Mouse (Mus musculus) heart, embryonic 10.5 days (tissue): ENCODE measurements around the gene Ep300. TPM values are rescaled to one million over a fixed set of nuclear protein-coding genes. Genes with fewer than 3 reads are reported as not detected.
A peak's percentile ranks its signal among the peaks of the same experiment; 100 is the strongest.

Experiments
- DNase-seq: peaks from one replicate; pipeline ENCODE4 v3.0.0-alpha.2; 2017; ENCODE audit warnings: low spot score
- H3K27ac ChIP-seq: fragments of 300-500 bp; sonication (generic); 2 replicates; pipeline ENCODE4 v1.5.1; 2016; ENCODE audit warnings: mild to moderate bottlenecking
- H3K27me3 ChIP-seq: fragments of 300-500 bp; sonication (generic); 2 replicates; pipeline ENCODE4 v1.6.1; 2016; ENCODE audit warnings: mild to moderate bottlenecking; ENCODE audit not compliant: poor library complexity, insufficient read depth, severe bottlenecking
- H3K36me3 ChIP-seq: fragments of 300-500 bp; sonication (generic); 2 replicates; pipeline ENCODE4 v1.6.1; 2016; ENCODE audit warnings: mild to moderate bottlenecking, moderate library complexity
- H3K4me1 ChIP-seq: fragments of 300-500 bp; sonication (generic); 2 replicates; pipeline ENCODE4 v1.6.1; 2016; ENCODE audit warnings: mild to moderate bottlenecking
- H3K4me3 ChIP-seq: fragments of 300-500 bp; sonication (generic); 2 replicates; pipeline ENCODE4 v1.5.1; 2016; ENCODE audit warnings: mild to moderate bottlenecking, moderate library complexity
- H3K9me3 ChIP-seq: fragments of 300-500 bp; sonication (generic); 2 replicates; pipeline ENCODE4 v1.6.1; 2016; ENCODE audit warnings: mild to moderate bottlenecking, moderate library complexity
- WGBS: fragments of 180-500 bp; shearing (Covaris S2); methylation state at CpG from one replicate; pipeline ENCODE4 v1.1.7; 2016; 5-methylcytosine and 5-hydroxymethylcytosine counted together
- polyA plus RNA-seq: library from polyadenylated mRNA; unstranded; fragments of >200 nt; fragmentation: Nextera tagmentation; extraction: Ambion mirVana; gene quantifications from 2 replicates; pipeline ENCODE4 v1.2.1, GENCODE M21; 2016

Gene Ep300
- 15.0 and 25.3 TPM in 2 replicates for polyA plus RNA-seq

DNA sequence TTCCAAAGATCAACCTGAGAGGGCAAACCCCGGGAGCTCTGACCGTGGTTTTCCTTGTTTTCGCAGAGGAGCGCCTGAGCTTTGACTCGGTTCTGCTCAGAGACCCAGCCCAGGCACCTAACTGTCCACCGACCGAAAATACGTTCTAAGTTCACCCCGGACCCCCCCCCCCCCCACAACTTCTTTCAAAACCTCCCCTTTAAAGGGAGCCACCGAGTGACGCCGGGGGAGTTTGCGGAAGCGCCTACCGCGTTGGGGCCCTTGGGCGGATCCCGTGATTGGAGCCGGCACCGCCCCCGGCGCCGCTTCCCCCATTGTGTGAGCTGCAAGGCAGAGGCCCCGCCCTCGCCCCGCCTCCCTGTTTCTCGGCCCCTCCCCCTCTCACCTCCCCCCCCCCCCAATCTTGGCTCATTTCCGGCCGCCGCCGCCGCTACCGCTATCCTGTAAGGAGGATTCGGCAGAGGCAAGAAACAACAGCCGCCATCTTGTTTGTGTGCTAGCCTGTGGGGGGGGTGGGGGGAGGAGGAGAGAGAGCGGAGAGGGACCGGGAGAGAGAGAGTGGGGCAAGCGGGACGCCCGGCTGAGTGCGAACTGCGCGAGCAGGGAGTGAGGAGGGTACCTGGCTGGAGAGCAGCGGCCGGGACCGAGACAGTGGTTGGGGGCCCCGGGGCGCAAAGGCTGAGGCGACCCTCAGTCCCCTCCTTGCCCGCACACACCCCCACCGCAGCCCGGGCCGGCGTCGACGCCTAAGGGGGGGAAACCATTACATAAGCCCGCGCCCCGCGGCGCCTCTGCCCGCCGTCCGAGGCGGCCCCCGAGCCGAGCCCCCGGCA is at the start of gene Ep300:
TSS of gene Ep300 (plus strand) at position 439 of the 833 bp plus-strand sequence.
- H3K9me3 ChIP-seq, result no peaks in the 10 kb centered on the region
- H3K4me3 ChIP-seq, result peak within 1 kb of the TSS; percentile 93
- peak; percentile 99 for DNase-seq
- no peaks in the 10 kb centered on the region for H3K27me3 ChIP-seq
- H3K27ac ChIP-seq, result peak within 1 kb of the TSS; percentile 100
- H3K4me1 ChIP-seq, result peaks cover 12% of the 10 kb centered on the region; the same call in 1 of the 2 replicates
- H3K36me3 ChIP-seq, result peaks cover 9% of the 10 kb centered on the region; the same call in 1 of the 2 replicates
- WGBS, result under 1% methylated on average over 63 of the region's 68 CpGs

DNA sequence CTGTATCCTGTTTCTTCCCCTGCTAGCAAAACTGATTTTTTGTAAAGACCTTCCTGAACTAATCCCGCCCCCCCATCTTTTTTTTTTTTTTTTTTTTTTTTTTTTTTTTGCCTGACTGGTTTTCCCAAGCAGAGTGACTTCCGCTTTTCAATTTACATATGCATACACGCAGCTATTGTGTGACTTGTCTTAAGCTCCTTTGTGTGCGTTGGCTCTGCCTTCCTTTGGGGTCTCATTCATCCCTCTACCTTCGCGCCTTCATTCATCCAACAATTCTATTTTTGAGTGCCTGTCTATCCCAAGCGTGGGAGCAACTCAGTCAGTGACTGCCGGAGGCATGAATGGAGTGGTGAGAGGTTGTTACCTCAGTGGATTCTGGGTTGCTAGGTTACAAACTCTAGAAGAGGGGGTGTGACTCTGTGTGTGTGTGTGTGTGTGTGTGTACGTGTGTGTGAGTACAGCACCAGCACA is 49.2 kb upstream of the Ep300 start:
- H3K4me1 ChIP-seq, result 0 out of 2 replicates have a peak, but pooled peaks cover 5% of the 10 kb centered on the region
- no peaks in the 10 kb centered on the region for H3K36me3 ChIP-seq
- 44% methylated on average over 9 of the region's 9 CpGs for WGBS
- no peak for DNase-seq
- no peaks in the 10 kb centered on the region for H3K9me3 ChIP-seq
- no peak overlapping the region for H3K4me3 ChIP-seq
- no peaks in the 10 kb centered on the region for H3K27me3 ChIP-seq
- H3K27ac ChIP-seq, result no peak overlapping the region

DNA sequence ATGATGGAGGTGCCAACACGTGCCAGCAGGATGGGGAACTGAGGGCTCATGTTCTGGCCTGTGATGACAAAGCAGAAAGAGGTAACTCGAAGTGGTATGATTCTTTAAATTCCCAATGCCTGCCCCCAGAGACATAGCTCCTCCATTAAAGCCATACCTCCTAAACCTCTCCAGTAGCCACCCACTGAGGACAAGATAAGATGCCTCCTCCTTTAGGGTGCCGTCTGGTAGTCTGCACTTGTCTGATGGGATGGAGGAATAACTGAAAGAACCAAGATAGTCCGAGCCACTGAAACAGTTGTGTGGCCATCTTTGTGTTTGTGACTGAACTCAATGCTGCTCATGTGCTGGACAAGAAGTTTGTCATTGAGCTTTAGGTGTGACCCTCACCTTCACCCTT is 47.0 kb upstream of the Ep300 start:
- Histone ChIP-seq H3K9me3 (no peaks in the 10 kb centered on the region), H3K4me1 (0 out of 2 replicates have a peak, but pooled peaks cover 5% of the 10 kb centered on the region), H3K4me3 (no peak overlapping the region), H3K27ac (no peak overlapping the region), H3K36me3 (no peaks in the 10 kb centered on the region), H3K27me3 (no peaks in the 10 kb centered on the region)
- DNase-seq, result no peak
- WGBS, result 66% methylated on average over 4 of the region's 4 CpGs

GRCm38 (mm10) chr15:81539560-81539959 is 45.6 kb upstream of the Ep300 start:
- no peak for DNase-seq
- no peaks in the 10 kb centered on the region for H3K36me3 ChIP-seq
- 74% methylated on average over 2 of the region's 2 CpGs for WGBS
- H3K4me3 ChIP-seq, result no peak overlapping the region
- H3K4me1 ChIP-seq, result 0 out of 2 replicates have a peak, but pooled peaks cover 5% of the 10 kb centered on the region
- no peak overlapping the region for H3K27ac ChIP-seq
- H3K27me3 ChIP-seq, result no peaks in the 10 kb centered on the region
- no peaks in the 10 kb centered on the region for H3K9me3 ChIP-seq

DNA sequence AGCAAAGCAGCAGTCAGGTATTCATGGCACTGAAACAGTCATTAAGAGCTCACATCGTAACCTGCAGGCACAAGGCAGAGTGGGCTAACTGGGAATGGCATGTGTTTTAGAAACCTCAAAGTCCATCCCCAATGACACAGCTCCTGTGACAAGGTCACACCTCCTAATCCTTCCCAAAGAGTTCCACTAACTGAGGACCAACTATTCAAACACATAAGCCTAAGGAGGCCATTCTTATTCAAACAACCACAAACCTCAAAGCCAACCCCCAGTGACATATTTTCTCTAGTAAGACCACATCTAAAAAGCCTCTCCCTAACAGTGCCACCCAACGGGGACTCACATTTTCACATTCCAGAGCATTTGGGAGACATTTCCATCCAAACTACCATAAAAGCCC is 40.2 kb upstream of the Ep300 start:
- Histone ChIP-seq H3K27me3 (no peaks in the 10 kb centered on the region), H3K36me3 (no peaks in the 10 kb centered on the region), H3K4me1 (no peaks in the 10 kb centered on the region), H3K4me3 (no peak overlapping the region), H3K9me3 (no peaks in the 10 kb centered on the region), H3K27ac (no peak overlapping the region)
- DNase-seq, result no peak
- 86% methylated on average over 2 of the region's 2 CpGs for WGBS

DNA sequence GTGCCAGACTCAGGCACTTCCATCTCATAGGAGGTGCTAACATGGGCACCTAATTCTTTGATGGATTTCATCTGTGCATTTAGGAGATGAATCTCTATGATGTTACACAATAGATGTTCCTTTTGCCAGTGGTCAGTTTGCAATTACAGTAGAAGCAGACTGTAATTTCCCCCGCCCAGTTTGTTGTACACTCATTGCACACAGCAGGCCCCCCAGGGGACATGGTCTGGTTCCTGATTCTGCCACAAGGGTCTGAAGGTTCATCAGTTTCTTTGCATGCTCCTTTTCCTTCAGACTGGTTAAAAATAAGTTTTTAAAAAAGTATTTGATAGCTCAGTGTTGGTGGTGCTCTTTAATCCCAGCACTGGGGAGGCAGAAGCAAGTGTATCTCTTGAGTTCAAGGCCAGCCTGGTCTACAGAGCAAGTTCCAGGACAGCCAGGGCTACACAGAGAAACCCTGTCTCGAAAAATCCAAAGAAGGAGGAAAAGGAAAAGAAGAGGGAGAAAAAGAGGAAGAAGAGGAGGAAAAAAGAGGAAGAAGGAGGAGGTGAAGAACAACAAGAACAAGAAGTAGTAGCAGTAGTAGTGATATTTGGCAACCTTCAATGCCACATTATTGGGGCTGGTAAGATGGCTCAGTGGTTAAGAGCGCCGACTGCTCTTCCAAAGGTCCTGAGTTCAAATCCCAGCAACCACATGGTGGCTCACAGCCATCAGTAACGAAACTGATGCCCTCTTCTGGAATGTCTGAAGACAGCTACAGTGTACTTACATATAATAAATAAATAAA is 39.6 kb upstream of the Ep300 start:
- WGBS, result 81% methylated on average over 5 of the region's 5 CpGs
- DNase-seq, result no peak
- H3K9me3 ChIP-seq, result no peaks in the 10 kb centered on the region
- H3K27ac ChIP-seq, result no peak overlapping the region
- H3K4me3 ChIP-seq, result no peak overlapping the region
- H3K4me1 ChIP-seq, result no peaks in the 10 kb centered on the region
- no peaks in the 10 kb centered on the region for H3K36me3 ChIP-seq
- H3K27me3 ChIP-seq, result no peaks in the 10 kb centered on the region

DNA sequence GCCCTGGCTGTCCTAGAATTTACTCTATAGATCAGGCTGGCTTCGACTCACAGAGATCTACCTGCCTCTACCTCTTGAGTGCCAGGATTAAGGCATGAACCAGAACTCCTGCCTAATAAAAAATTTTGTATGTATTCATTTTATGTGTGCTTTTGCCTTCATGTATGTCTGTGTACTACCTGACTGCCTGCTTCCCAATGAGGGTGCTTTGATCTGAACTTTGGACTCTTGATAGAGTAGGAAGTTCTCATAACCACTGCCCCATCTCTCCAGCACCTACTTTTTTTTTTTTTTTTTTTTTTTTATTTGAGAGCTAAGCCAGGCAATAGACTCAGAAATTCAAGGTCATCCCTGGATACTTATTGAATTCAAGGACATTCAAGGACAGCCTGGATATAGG is 31.7 kb upstream of the Ep300 start:
- Histone ChIP-seq H3K9me3 (no peaks in the 10 kb centered on the region), H3K27me3 (no peaks in the 10 kb centered on the region), H3K4me1 (0 out of 2 replicates have a peak, but pooled peaks cover 7% of the 10 kb centered on the region), H3K4me3 (no peak overlapping the region), H3K27ac (no peak overlapping the region), H3K36me3 (no peaks in the 10 kb centered on the region)
- no peak for DNase-seq
- 84% methylated on average over 1 of the region's 1 CpGs for WGBS

GRCm38 (mm10) chr15:81554558-81555297 is 30.4 kb upstream of the Ep300 start:
- H3K27me3 ChIP-seq, result no peaks in the 10 kb centered on the region
- DNase-seq, result no peak
- no peak overlapping the region for H3K27ac ChIP-seq
- no peaks in the 10 kb centered on the region for H3K36me3 ChIP-seq
- H3K4me1 ChIP-seq, result 0 out of 2 replicates have a peak, but pooled peaks cover 7% of the 10 kb centered on the region
- no peaks in the 10 kb centered on the region for H3K9me3 ChIP-seq
- WGBS, result 65% methylated on average over 18 of the region's 18 CpGs
- H3K4me3 ChIP-seq, result no peak overlapping the region

GRCm38 (mm10) chr15:81555986-81556385 is 29.2 kb upstream of the Ep300 start:
- 0 out of 2 replicates have a peak, but pooled peaks cover 7% of the 10 kb centered on the region for H3K4me1 ChIP-seq
- no peaks in the 10 kb centered on the region for H3K27me3 ChIP-seq
- WGBS, result 69% methylated on average over 3 of the region's 3 CpGs
- no peak for DNase-seq
- H3K9me3 ChIP-seq, result no peaks in the 10 kb centered on the region
- no peak overlapping the region for H3K27ac ChIP-seq
- no peak overlapping the region for H3K4me3 ChIP-seq
- H3K36me3 ChIP-seq, result no peaks in the 10 kb centered on the region

DNA sequence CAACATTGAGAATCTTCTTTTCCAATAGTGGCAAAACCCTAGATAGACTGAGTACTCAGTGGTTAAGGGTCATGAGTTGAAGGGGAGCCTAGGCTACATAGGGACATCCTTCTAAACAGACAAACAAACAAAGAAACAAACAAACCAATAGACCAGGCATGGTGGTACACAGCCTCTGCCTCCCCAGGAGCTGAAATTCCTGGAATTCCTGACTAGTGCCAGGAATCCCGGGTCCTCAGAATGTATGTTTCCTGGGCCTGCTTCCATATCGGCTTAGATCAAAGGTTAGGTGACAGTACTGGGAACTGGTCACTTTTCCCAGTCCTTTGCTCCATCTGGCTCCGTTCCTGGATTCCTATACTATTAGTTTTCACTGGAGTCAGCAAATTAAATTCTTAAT is 23.6 kb upstream of the Ep300 start:
- H3K27me3 ChIP-seq, result no peaks in the 10 kb centered on the region
- H3K4me1 ChIP-seq, result no peaks in the 10 kb centered on the region
- DNase-seq, result no peak
- no peak overlapping the region for H3K27ac ChIP-seq
- no peak overlapping the region for H3K4me3 ChIP-seq
- H3K9me3 ChIP-seq, result no peaks in the 10 kb centered on the region
- H3K36me3 ChIP-seq, result no peaks in the 10 kb centered on the region
- WGBS, result 25% methylated on average over 3 of the region's 3 CpGs

DNA sequence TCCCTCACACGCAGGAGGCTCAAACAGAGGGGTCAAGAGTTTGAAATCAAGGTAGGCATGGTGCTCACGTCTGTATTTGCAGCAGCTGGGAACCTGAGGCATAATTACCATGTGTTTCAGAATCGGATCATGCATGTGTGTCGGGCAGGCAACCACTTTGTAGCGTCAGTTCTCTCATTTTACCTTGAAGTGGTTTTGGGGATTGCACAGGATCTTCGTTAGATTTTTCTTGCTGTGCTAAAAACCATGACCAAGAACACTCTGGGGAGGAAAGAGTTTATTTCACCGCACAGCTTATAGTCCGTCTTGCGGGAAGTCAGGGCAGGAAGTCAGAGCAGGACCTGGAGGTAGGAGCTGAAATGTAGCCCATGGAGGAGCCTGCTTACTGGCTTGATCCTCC is 23.2 kb upstream of the Ep300 start:
- 76% methylated on average over 9 of the region's 9 CpGs for WGBS
- no peaks in the 10 kb centered on the region for H3K9me3 ChIP-seq
- H3K4me1 ChIP-seq, result no peaks in the 10 kb centered on the region
- H3K4me3 ChIP-seq, result no peak overlapping the region
- no peaks in the 10 kb centered on the region for H3K27me3 ChIP-seq
- H3K36me3 ChIP-seq, result no peaks in the 10 kb centered on the region
- H3K27ac ChIP-seq, result no peak overlapping the region
- no peak for DNase-seq
